Mouse (Mus musculus) embryonic stem cell, embryonic (primary cell): ENCODE measurements around the gene Gm20824.
"Not testable (repeated sequence)": the region's sequence is repeated elsewhere in the genome, so short reads cannot be mapped to it uniquely, and the experiment has no call there.

ENCODE experiments used
- CTCF ChIA-PET, 4 experiments: fragments of 300-600 bp in 2 of 4; fragments of 350-600 bp in 2 of 4; sonication (Branson Sonifier 250); formaldehyde crosslinking; loops; one replicate each; lab custom pipeline; 2022; ENCODE audit warnings: inconsistent platforms in 2 of 4; lab: Charles Lee
- POLR2A ChIA-PET, 4 experiments: fragments of 300-600 bp in 2 of 4; fragments of 350-600 bp in 2 of 4; sonication (Branson Sonifier 250); formaldehyde crosslinking; loops; one replicate each; lab custom pipeline; 2022; ENCODE audit warnings: antibody characterized with exemption in 4 of 4, inconsistent platforms in 1 of 4; lab: Charles Lee

Gene Gm20824

DNA sequence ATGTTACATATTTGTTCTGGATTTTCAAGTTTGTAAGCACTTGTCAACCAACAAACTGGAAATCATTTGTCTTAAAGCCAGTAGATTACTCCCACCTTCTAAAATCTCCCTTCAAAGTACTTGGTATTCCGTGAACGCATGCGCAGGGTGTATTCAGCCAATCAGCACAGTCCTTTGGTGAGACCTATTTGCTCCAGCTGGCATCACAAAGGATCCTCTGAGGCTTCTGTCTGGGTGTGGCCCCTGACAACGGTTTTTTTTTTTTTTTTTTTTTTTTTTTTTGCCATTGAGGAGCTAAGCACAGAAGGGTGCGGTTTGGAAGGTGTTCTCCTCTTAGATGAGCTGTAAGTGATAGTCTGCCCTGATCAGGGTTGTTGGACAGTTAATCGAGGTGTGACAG, at the start of gene Gm20824:
Gene Gm20824 (plus strand): TSS at position 301 of the 400 bp plus-strand sequence.
- POLR2A ChIA-PET: not testable (repeated sequence)

More for the DNA sequence above, at the start of gene Gm20824:
- CTCF ChIA-PET: not testable (repeated sequence)
